Mouse (Mus musculus) cortical plate, adult 2 months (tissue): Measurements from ENCODE around the gene Pla2g4d. TPM values are rescaled to one million over a fixed set of nuclear protein-coding genes. Genes with fewer than 3 reads are reported as not detected.

ENCODE experiments used
- H3K27ac ChIP-seq: fragments of 200-500 bp; 2 replicates; pipeline ENCODE4 v1.5.1; 2012; ENCODE audit warnings: low read length, control low read depth, inconsistent platforms; ENCODE audit not compliant: insufficient read depth
- H3K4me1 ChIP-seq: fragments of 200-500 bp; 2 replicates; pipeline ENCODE4 v1.6.1; 2011; ENCODE audit warnings: low read length; ENCODE audit not compliant: control insufficient read depth, insufficient read depth
- H3K4me3 ChIP-seq: fragments of 200-500 bp; 2 replicates; pipeline ENCODE4 v1.5.1; 2011; ENCODE audit warnings: mild to moderate bottlenecking, low read length, control low read depth; ENCODE audit not compliant: insufficient read depth
- CTCF ChIP-seq: fragments of 200-500 bp; IDR thresholded peaks from 2 replicates; pipeline ENCODE4 v1.5.1; 2011; ENCODE audit warnings: mild to moderate bottlenecking, control low read depth, low read length; ENCODE audit not compliant: insufficient read depth; ENCODE audit errors: extremely low read depth
- POLR2A ChIP-seq: fragments of 200-500 bp; IDR thresholded peaks from 2 replicates; pipeline ENCODE4 v1.6.1; 2011; ENCODE audit warnings: mild to moderate bottlenecking, low read length, control low read depth; ENCODE audit not compliant: insufficient read depth; ENCODE audit errors: extremely low read depth
- polyA plus RNA-seq: library from polyadenylated mRNA; depleted of rRNA; stranded (reverse); fragments of >200 nt; gene quantifications from 2 replicates; pipeline ENCODE4 v1.2.3, GENCODE M21; 2012; rRNA removed

Gene Pla2g4d
- polyA plus RNA-seq, result 0.04 TPM in 2 replicates

GRCm38 (mm10) chr2:120288995-120289394 is at the start of gene Pla2g4d:
Gene Pla2g4d, minus strand, starts transcription at chr2:120289197.
- no peaks in the 10 kb centered on the region for H3K4me1 ChIP-seq
- TF ChIP-seq CTCF (no peak), POLR2A (no peak)
- H3K4me3 ChIP-seq, result no peak within 1 kb of the TSS
- no peak within 1 kb of the TSS for H3K27ac ChIP-seq

- no peaks in the 10 kb centered on the region for H3K4me1 ChIP-seq
- H3K27ac ChIP-seq, result no peak overlapping the region
- no peak overlapping the region for H3K4me3 ChIP-seq
- TF ChIP-seq CTCF, result 0 out of 2 replicates have a peak, but pooled peaks have one; percentile 7
- no peak for TF ChIP-seq POLR2A
Observed at GRCm38 (mm10) chr2:120337886-120338285, 48.9 kb upstream of the Pla2g4d start.

GRCm38 (mm10) chr2:120331575-120331974 is 42.6 kb upstream of the Pla2g4d start:
- TF ChIP-seq CTCF (no peak), POLR2A (no peak)

GRCm38 (mm10) chr2:120315077-120315476 is 26.1 kb upstream of the Pla2g4d start:
- H3K4me1 ChIP-seq, result no peaks in the 10 kb centered on the region
- H3K27ac ChIP-seq, result no peak overlapping the region
- TF ChIP-seq CTCF (no peak), POLR2A (no peak)
- H3K4me3 ChIP-seq, result no peak overlapping the region

More at GRCm38 (mm10) chr2:120331575-120331974, 42.6 kb upstream of the Pla2g4d start:
- H3K4me3 ChIP-seq, result no peak overlapping the region
- H3K27ac ChIP-seq, result no peak overlapping the region
- no peaks in the 10 kb centered on the region for H3K4me1 ChIP-seq

- TF ChIP-seq CTCF, result no peak
- no peak for TF ChIP-seq POLR2A
- Histone ChIP-seq H3K27ac (no peak overlapping the region), H3K4me1 (no peaks in the 10 kb centered on the region), H3K4me3 (no peak overlapping the region)
Observed at GRCm38 (mm10) chr2:120314487-120314886, 25.5 kb upstream of the Pla2g4d start.

GRCm38 (mm10) chr2:120313976-120314375 is 25.0 kb upstream of the Pla2g4d start, which contains the start of gene Pla2g4f:
Gene Pla2g4f, minus strand, starts transcription at chr2:120314165.
- Histone ChIP-seq H3K4me3 (no peak within 1 kb of the TSS), H3K4me1 (no peaks in the 10 kb centered on the region), H3K27ac (no peak within 1 kb of the TSS)
- TF ChIP-seq POLR2A (no peak), CTCF (no peak)

- Histone ChIP-seq H3K4me1 (no peaks in the 10 kb centered on the region), H3K27ac (no peak overlapping the region), H3K4me3 (no peak overlapping the region)
- TF ChIP-seq CTCF (no peak), POLR2A (no peak)
Observed at GRCm38 (mm10) chr2:120312276-120312825, 23.4 kb upstream of the Pla2g4d start.

- no peak for TF ChIP-seq POLR2A
- no peak for TF ChIP-seq CTCF
- Histone ChIP-seq H3K27ac (no peak overlapping the region), H3K4me1 (no peaks in the 10 kb centered on the region), H3K4me3 (no peak overlapping the region)
Observed at GRCm38 (mm10) chr2:120304113-120304512, 15.1 kb upstream of the Pla2g4d start.

GRCm38 (mm10) chr2:120301076-120301475 is 12.1 kb upstream of the Pla2g4d start:
- no peak overlapping the region for H3K27ac ChIP-seq
- H3K4me1 ChIP-seq, result no peaks in the 10 kb centered on the region
- no peak overlapping the region for H3K4me3 ChIP-seq
- TF ChIP-seq CTCF (no peak), POLR2A (no peak)

GRCm38 (mm10) chr2:120299866-120300265 is 10.9 kb upstream of the Pla2g4d start:
- no peak overlapping the region for H3K27ac ChIP-seq
- H3K4me1 ChIP-seq, result no peaks in the 10 kb centered on the region
- no peak overlapping the region for H3K4me3 ChIP-seq
- TF ChIP-seq CTCF, result no peak
- no peak for TF ChIP-seq POLR2A
